8 mouse cellular contexts compared by ENCODE assay signal in genomic region chrX:136708168-136708681, GRCm38 (mm10). TPM values are rescaled to one million over a fixed set of nuclear protein-coding genes. Genes with fewer than 3 reads are reported as not detected.
A peak's percentile ranks its signal among the peaks of the same experiment; 100 is the strongest.
DNase-seq lines count a peak whose midpoint lies in the region; ATAC-seq and TF ChIP-seq lines count a peak whose summit lies in the region.

No protein-coding gene starts in this region.

- peak overlapping the region; percentile 51 for H3K4me3 ChIP-seq in embryonic facial prominence, embryonic 14.5 days (ENCODE audit: low read depth, low read length)
- peak overlapping the region; percentile 54 to 66 for H3K4me3 ChIP-seq in heart, embryonic 14.5 days (ENCODE audit: control insufficient read depth in 1 of 2, insufficient read depth in 1 of 2, low read depth in 1 of 2, low read length in 2 of 2)
- peak overlapping the region; percentile 59 for H3K4me3 ChIP-seq in kidney, embryonic 16.5 days (ENCODE audit: low read length)
- peak overlapping the region; percentile 60 for H3K4me3 ChIP-seq in liver, adult 2 months (ENCODE audit: insufficient read depth, low read depth, low read length)
- peak overlapping the region; percentile 48 for H3K4me3 ChIP-seq in midbrain, embryonic 16.5 days (ENCODE audit: low read depth, low read length)
- H3K4me3 ChIP-seq in stomach, embryonic 16.5 days (replicated peaks; ENCODE audit: low read length), result peak overlapping the region; percentile 56

- TF ChIP-seq CTCF in liver, adult 2 months (IDR thresholded peaks at IDR 0.05; ENCODE audit: low read depth, low read length), result no peak

- no peaks in the 10 kb centered on the region for H3K9me3 ChIP-seq in embryonic facial prominence, embryonic 14.5 days (ENCODE audit: control insufficient read depth, low read length)
- H3K9me3 ChIP-seq in heart, embryonic 14.5 days (ENCODE audit: control insufficient read depth, low read length), result no peaks in the 10 kb centered on the region
- no peaks in the 10 kb centered on the region for H3K9me3 ChIP-seq in kidney, embryonic 16.5 days (ENCODE audit: low read length)
- no peaks in the 10 kb centered on the region for H3K9me3 ChIP-seq in midbrain, embryonic 16.5 days (replicated peaks; ENCODE audit: control insufficient read depth, low read length, poor library complexity, severe bottlenecking)
- no peaks in the 10 kb centered on the region for H3K9me3 ChIP-seq in stomach, embryonic 16.5 days (replicated peaks; ENCODE audit: control insufficient read depth, low read length)

- TF ChIP-seq POLR2A in liver, adult 2 months (IDR thresholded peaks at IDR 0.05; ENCODE audit: extremely low read depth, insufficient read depth, low read length), result no peak

- H3K36me3 ChIP-seq in embryonic facial prominence, embryonic 14.5 days (ENCODE audit: control insufficient read depth, insufficient read depth, low read length), result no peaks in the 10 kb centered on the region
- no peaks in the 10 kb centered on the region for H3K36me3 ChIP-seq in heart, embryonic 14.5 days (ENCODE audit: control insufficient read depth, insufficient read depth, low read length)
- H3K36me3 ChIP-seq in kidney, embryonic 16.5 days (ENCODE audit: insufficient read depth, low read length), result no peaks in the 10 kb centered on the region
- no peaks in the 10 kb centered on the region for H3K36me3 ChIP-seq in liver, adult 2 months (ENCODE audit: control insufficient read depth, insufficient read depth, low read length)
- no peaks in the 10 kb centered on the region for H3K36me3 ChIP-seq in midbrain, embryonic 16.5 days (ENCODE audit: control insufficient read depth, insufficient read depth, low read length)
- no peaks in the 10 kb centered on the region for H3K36me3 ChIP-seq in stomach, embryonic 16.5 days (ENCODE audit: control insufficient read depth, insufficient read depth, low read length)

- 16% methylated on average over 18 of the region's 18 CpGs for WGBS in embryonic facial prominence, embryonic 14.5 days
- WGBS in heart, embryonic 14.5 days, result 14% methylated on average over 17 of the region's 18 CpGs
- WGBS in kidney, embryonic 16.5 days, result 26% methylated on average over 18 of the region's 18 CpGs
- 2% methylated on average over 16 of the region's 18 CpGs for WGBS in liver, adult 2 months
- 13% methylated on average over 18 of the region's 18 CpGs for WGBS in midbrain, embryonic 16.5 days
- 11% methylated on average over 18 of the region's 18 CpGs for WGBS in stomach, embryonic 16.5 days

- peak overlapping the region; percentile 58 for H3K4me2 ChIP-seq in embryonic facial prominence, embryonic 14.5 days (ENCODE audit: low read depth, low read length)
- peak overlapping the region; percentile 68 for H3K4me2 ChIP-seq in heart, embryonic 14.5 days (ENCODE audit: low read length)
- peak overlapping the region; percentile 63 for H3K4me2 ChIP-seq in kidney, embryonic 16.5 days (replicated peaks; ENCODE audit: low read depth, low read length)
- H3K4me2 ChIP-seq in midbrain, embryonic 16.5 days (ENCODE audit: low read length), result peak overlapping the region; percentile 70
- peak overlapping the region; percentile 54 for H3K4me2 ChIP-seq in stomach, embryonic 16.5 days (ENCODE audit: low read depth, low read length)

- no peaks in the 10 kb centered on the region for H3K4me1 ChIP-seq in embryonic facial prominence, embryonic 14.5 days (ENCODE audit: control insufficient read depth, insufficient read depth, low read length)
- H3K4me1 ChIP-seq in heart, embryonic 14.5 days (ENCODE audit: control insufficient read depth in 2 of 2, insufficient read depth in 2 of 2, low read length in 2 of 2), result no peaks in the 10 kb centered on the region
- H3K4me1 ChIP-seq in kidney, embryonic 16.5 days (ENCODE audit: insufficient read depth, low read length), result no peaks in the 10 kb centered on the region
- no peaks in the 10 kb centered on the region for H3K4me1 ChIP-seq in liver, adult 2 months (ENCODE audit: control insufficient read depth, insufficient read depth, low read length)
- peaks cover 2% of the 10 kb centered on the region; the same call in 1 of the 2 replicates for H3K4me1 ChIP-seq in midbrain, embryonic 16.5 days (ENCODE audit: control insufficient read depth, insufficient read depth, low read length)
- H3K4me1 ChIP-seq in stomach, embryonic 16.5 days (ENCODE audit: control insufficient read depth, insufficient read depth, low read length), result no peaks in the 10 kb centered on the region

- peak overlapping the region; percentile 91 for H3K27ac ChIP-seq in embryonic facial prominence, embryonic 14.5 days (replicated peaks; ENCODE audit: low read depth, low read length)
- H3K27ac ChIP-seq in heart, embryonic 14.5 days (replicated peaks in 1 of 2; ENCODE audit: control insufficient read depth in 1 of 2, insufficient read depth in 1 of 2, low read depth in 2 of 2, low read length in 2 of 2), result peak overlapping the region; percentile 80 to 82
- peak overlapping the region; percentile 79 for H3K27ac ChIP-seq in kidney, embryonic 16.5 days (ENCODE audit: low read length)
- H3K27ac ChIP-seq in liver, adult 2 months (replicated peaks; ENCODE audit: insufficient read depth, low read depth, low read length), result no peak overlapping the region
- H3K27ac ChIP-seq in midbrain, embryonic 16.5 days (ENCODE audit: low read length), result peak overlapping the region; percentile 96
- H3K27ac ChIP-seq in stomach, embryonic 16.5 days (ENCODE audit: low read length), result peak overlapping the region; percentile 75

- peak; percentile 93 for ATAC-seq in embryonic facial prominence, embryonic 14.5 days (ENCODE audit: low read depth)
- ATAC-seq in heart, embryonic 14.5 days (ENCODE audit: insufficient number of reproducible peaks, insufficient read depth, low FRiP score, low read depth), result peak; percentile 78
- ATAC-seq in kidney, embryonic 16.5 days (ENCODE audit: low FRiP score, low TSS enrichment), result peak; percentile 95
- ATAC-seq in midbrain, embryonic 16.5 days, result peak; percentile 92
- ATAC-seq in stomach, embryonic 16.5 days (ENCODE audit: insufficient read depth, low FRiP score), result peak; percentile 72

- peaks cover 3% of the 10 kb centered on the region for H3K27me3 ChIP-seq in embryonic facial prominence, embryonic 14.5 days (replicated peaks; ENCODE audit: control insufficient read depth, insufficient read depth, low read length)
- H3K27me3 ChIP-seq in heart, embryonic 14.5 days (ENCODE audit: control insufficient read depth, insufficient read depth, low read length), result no peaks in the 10 kb centered on the region
- peaks cover 5% of the 10 kb centered on the region; the same call in 1 of the 2 replicates for H3K27me3 ChIP-seq in kidney, embryonic 16.5 days (ENCODE audit: insufficient read depth, low read length)
- no peaks in the 10 kb centered on the region for H3K27me3 ChIP-seq in liver, adult 2 months (ENCODE audit: control insufficient read depth, insufficient read depth, low read length)
- no peaks in the 10 kb centered on the region for H3K27me3 ChIP-seq in midbrain, embryonic 16.5 days (ENCODE audit: control insufficient read depth, insufficient read depth, low read depth, low read length)
- H3K27me3 ChIP-seq in stomach, embryonic 16.5 days (ENCODE audit: control insufficient read depth, insufficient read depth, low read length), result no peaks in the 10 kb centered on the region

- DNase-seq in CD4-positive, CD25-positive, alpha-beta regulatory T cell, adult 2 months (ENCODE audit: low read depth, low spot score), result peak; percentile 55
- DNase-seq in adrenal gland, postnatal 36 days, result peak; percentile 28 to 48
- peak; percentile 75 for DNase-seq in embryonic facial prominence, embryonic 14.5 days (ENCODE audit: low spot score)
- no peak for DNase-seq in liver, adult 2 months (ENCODE audit: extremely low read depth, low read depth, low spot score)

- no peaks in the 10 kb centered on the region for H3K79me2 ChIP-seq in liver, adult 2 months (ENCODE audit: control insufficient read depth, insufficient read depth, low read length)

- H3K9ac ChIP-seq in embryonic facial prominence, embryonic 14.5 days (ENCODE audit: low read depth, low read length), result peak overlapping the region; percentile 76
- peak overlapping the region; percentile 83 for H3K9ac ChIP-seq in heart, embryonic 14.5 days (ENCODE audit: low read length)
- peak overlapping the region; percentile 74 for H3K9ac ChIP-seq in kidney, embryonic 16.5 days (replicated peaks; ENCODE audit: low read length)
- peak overlapping the region; percentile 75 for H3K9ac ChIP-seq in liver, adult 2 months (ENCODE audit: low read depth, low read length)
- H3K9ac ChIP-seq in midbrain, embryonic 16.5 days (ENCODE audit: low read depth, low read length), result peak overlapping the region; percentile 78
- peak overlapping the region; percentile 64 for H3K9ac ChIP-seq in stomach, embryonic 16.5 days (ENCODE audit: low read length)

RNA-seq across cellular contexts. Expression of gene Tceal1, which starts 0.4 kb away (rescaled TPM):
- 10 to 100 TPM; 12.6 to 14.0 TPM for total RNA-seq in adrenal gland, postnatal 36 days (2021)
- polyA plus RNA-seq in embryonic facial prominence, embryonic 14.5 days (2014; fragmentation: Nextera tagmentation; extraction: Ambion mirVana), result 16.4 and 17.4 TPM in 2 replicates
- polyA plus RNA-seq in heart, embryonic 14.5 days (2014; fragmentation: Nextera tagmentation; extraction: Ambion mirVana), result 11.3 and 12.0 TPM in 2 replicates
- polyA plus RNA-seq in kidney, embryonic 16.5 days (2015; fragmentation: Nextera tagmentation; extraction: Ambion mirVana), result 9.7 and 10.9 TPM in 2 replicates
- 0.28 and 0.60 TPM in 2 replicates for total RNA-seq in liver, adult 2 months (2014; rRNA removed)
- 0.15 and 0.23 TPM in 2 replicates for polyA plus RNA-seq in liver, adult 2 months (2012; rRNA removed)
- 25.0 and 29.3 TPM in 2 replicates for polyA plus RNA-seq in midbrain, embryonic 16.5 days (2015; fragmentation: Nextera tagmentation; extraction: Ambion mirVana)
- 9.1 and 10.4 TPM in 2 replicates for polyA plus RNA-seq in stomach, embryonic 16.5 days (2015; fragmentation: Nextera tagmentation; extraction: Ambion mirVana)

RNA-seq across cellular contexts. Expression of gene Morf4l2, which starts 35.3 kb away (rescaled TPM):
- 100 to 1,000 TPM; 280 to 471 TPM for total RNA-seq in adrenal gland, postnatal 36 days (2021)
- 655 and 681 TPM in 2 replicates for polyA plus RNA-seq in embryonic facial prominence, embryonic 14.5 days (2014; fragmentation: Nextera tagmentation; extraction: Ambion mirVana)
- polyA plus RNA-seq in heart, embryonic 14.5 days (2014; fragmentation: Nextera tagmentation; extraction: Ambion mirVana), result 324 and 341 TPM in 2 replicates
- polyA plus RNA-seq in kidney, embryonic 16.5 days (2015; fragmentation: Nextera tagmentation; extraction: Ambion mirVana), result 557 and 569 TPM in 2 replicates
- 116 and 127 TPM in 2 replicates for total RNA-seq in liver, adult 2 months (2014; rRNA removed)
- 24.8 and 26.7 TPM in 2 replicates for polyA plus RNA-seq in liver, adult 2 months (2012; rRNA removed)
- polyA plus RNA-seq in midbrain, embryonic 16.5 days (2015; fragmentation: Nextera tagmentation; extraction: Ambion mirVana), result 612 and 639 TPM in 2 replicates
- polyA plus RNA-seq in stomach, embryonic 16.5 days (2015; fragmentation: Nextera tagmentation; extraction: Ambion mirVana), result 496 and 508 TPM in 2 replicates

Comparison
In these comparisons a context has a peak if more than half of its experiments do, and no peak if none do; other contexts are left out.
1. RNA of gene Morf4l2, which starts 35.3 kb away (polyA plus RNA-seq): 655 to 681 TPM in embryonic facial prominence, embryonic 14.5 days, 612 to 639 TPM in midbrain, embryonic 16.5 days, 557 to 569 TPM in kidney, embryonic 16.5 days, 496 to 508 TPM in stomach, embryonic 16.5 days and 324 to 341 TPM in heart, embryonic 14.5 days; 24.8 to 26.7 TPM in liver, adult 2 months; every median in the first group is over 10 times any median in the second.
2. Peak in every context shown above with its lines, with median percentiles within 50 percentile points of each other: ATAC-seq, H3K4me2 ChIP-seq, H3K4me3 ChIP-seq and H3K9ac ChIP-seq.